In genomic region chr8:80501283-80501682, GRCm38 (mm10) we compare ENCODE assay signal across 19 mouse cellular contexts. TPM values are rescaled to one million over a fixed set of nuclear protein-coding genes. Genes with fewer than 3 reads are reported as not detected.
DNase-seq lines count a peak whose midpoint lies in the region; ATAC-seq and TF ChIP-seq lines count a peak whose summit lies in the region.
"Had no signal": no experiment of that assay in that cellular context is flagged by ENCODE, and none has a peak within 500 bp of the region (broad histone marks: within the 10 kb centered on the region; RNA-seq: fewer than 3 reads in every experiment).

No protein-coding gene starts in this region.

- H3K36me3 ChIP-seq in heart, embryonic 11.5 days (ENCODE audit: control insufficient read depth, insufficient read depth, low read length), result no peaks in the 10 kb centered on the region
- H3K36me3 ChIP-seq in heart, adult 2 months (ENCODE audit: control insufficient read depth, insufficient read depth, low read length), result no peaks in the 10 kb centered on the region
- H3K36me3 ChIP-seq in liver, embryonic 12.5 days, result peaks cover 94% of the 10 kb centered on the region
- H3K36me3 ChIP-seq in kidney, embryonic 16.5 days (ENCODE audit: insufficient read depth, low read length), result no peaks in the 10 kb centered on the region
- H3K36me3 ChIP-seq: embryonic facial prominence, embryonic 15.5 days; heart, embryonic 15.5 days; lung, embryonic 15.5 days; neural tube, embryonic 12.5 days had no signal

- TF ChIP-seq POLR2A in heart, adult 2 months (IDR thresholded peaks at IDR 0.05; ENCODE audit: insufficient read depth, low read depth, low read length), result no peak

- H3K79me2 ChIP-seq in heart, adult 2 months (replicated peaks; ENCODE audit: control insufficient read depth, insufficient read depth, low read length), result no peaks in the 10 kb centered on the region

- H3K4me3 ChIP-seq in heart, embryonic 11.5 days (ENCODE audit: low read depth, low read length), result no peak overlapping the region
- H3K4me3 ChIP-seq in heart, adult 2 months, result no peak overlapping the region
- peak overlapping the region; percentile 75 for H3K4me3 ChIP-seq in liver, embryonic 12.5 days
- H3K4me3 ChIP-seq in kidney, embryonic 16.5 days (ENCODE audit: low read length), result no peak overlapping the region
- H3K4me3 ChIP-seq: embryonic facial prominence, embryonic 15.5 days; heart, embryonic 15.5 days; lung, embryonic 15.5 days; neural tube, embryonic 12.5 days had no signal

- no peak for DNase-seq in heart, adult 2 months
- peak; percentile 69 for DNase-seq in c-Kit-positive CD71-positive TER-119-negative erythroid progenitor cells, embryonic 14.5 days (ENCODE audit: low read depth)
- DNase-seq in skeletal muscle tissue, adult 2 months (ENCODE audit: low read depth, low spot score), result peak; percentile 10
- no peak for DNase-seq in testis, postnatal 14 days (ENCODE audit: low spot score)
- no peak for DNase-seq in T-cell, adult 2 months (ENCODE audit: low spot score)
- DNase-seq: cerebellum, adult 8-10 months; forebrain, postnatal 0 days; gastrocnemius, postnatal 10 days; kidney, adult 11 months; kidney, postnatal 4 days had no signal

- H3K9ac ChIP-seq in heart, embryonic 11.5 days (ENCODE audit: low read depth, low read length), result no peak overlapping the region
- H3K9ac ChIP-seq in heart, adult 2 months (ENCODE audit: low read depth, low read length), result no peak overlapping the region
- H3K9ac ChIP-seq in liver, embryonic 12.5 days, result peak overlapping the region; percentile 77
- H3K9ac ChIP-seq in kidney, embryonic 16.5 days (replicated peaks; ENCODE audit: low read length), result no peak overlapping the region
- H3K9ac ChIP-seq: embryonic facial prominence, embryonic 15.5 days; forebrain, postnatal 0 days; heart, embryonic 15.5 days; lung, embryonic 15.5 days; neural tube, embryonic 12.5 days had no signal

- TF ChIP-seq CTCF in heart, adult 2 months (IDR thresholded peaks at IDR 0.05), result no peak

- H3K4me1 ChIP-seq in heart, embryonic 11.5 days (ENCODE audit: control insufficient read depth, insufficient read depth, low read length), result no peaks in the 10 kb centered on the region
- H3K4me1 ChIP-seq in heart, adult 2 months (ENCODE audit: control insufficient read depth, insufficient read depth, low read length), result no peaks in the 10 kb centered on the region
- peaks cover 70% of the 10 kb centered on the region for H3K4me1 ChIP-seq in liver, embryonic 12.5 days
- H3K4me1 ChIP-seq in kidney, embryonic 16.5 days (ENCODE audit: insufficient read depth, low read length), result no peaks in the 10 kb centered on the region
- H3K4me1 ChIP-seq: embryonic facial prominence, embryonic 15.5 days; heart, embryonic 15.5 days; lung, embryonic 15.5 days; neural tube, embryonic 12.5 days had no signal

- intact Hi-C loops in heart, adult 2 months (cut with DNase I), result no loop called here

- H3K27me3 ChIP-seq in heart, embryonic 11.5 days (ENCODE audit: control insufficient read depth, insufficient read depth, low read length), result no peaks in the 10 kb centered on the region
- no peaks in the 10 kb centered on the region for H3K27me3 ChIP-seq in heart, adult 2 months (ENCODE audit: control insufficient read depth, insufficient read depth, low read length)
- H3K27me3 ChIP-seq in liver, embryonic 12.5 days (replicated peaks), result no peaks in the 10 kb centered on the region
- H3K27me3 ChIP-seq in kidney, embryonic 16.5 days (ENCODE audit: insufficient read depth, low read length), result no peaks in the 10 kb centered on the region
- H3K27me3 ChIP-seq: CH12.LX; embryonic facial prominence, embryonic 15.5 days; heart, embryonic 15.5 days; lung, embryonic 15.5 days; neural tube, embryonic 12.5 days had no signal

- TF ChIP-seq EP300 in heart, adult 2 months (IDR thresholded peaks at IDR 0.05; ENCODE audit: insufficient read depth, low read depth, low read length), result no peak

- WGBS in heart, embryonic 11.5 days (ENCODE audit: insufficient replicate concordance), result 59% methylated on average over 6 of the region's 6 CpGs
- 69% methylated on average over 6 of the region's 6 CpGs for WGBS in heart, adult 2 months
- WGBS in liver, embryonic 12.5 days (ENCODE audit: insufficient replicate concordance), result 26% methylated on average over 6 of the region's 6 CpGs
- 66% methylated on average over 6 of the region's 6 CpGs for WGBS in kidney, embryonic 16.5 days

- ATAC-seq in heart, embryonic 11.5 days (replicated peaks; ENCODE audit: insufficient number of reproducible peaks, low FRiP score, low TSS enrichment), result peak; percentile 78
- peak; percentile 83 for ATAC-seq in liver, embryonic 12.5 days
- no peak for ATAC-seq in kidney, embryonic 16.5 days (ENCODE audit: low FRiP score, low TSS enrichment)
- ATAC-seq: forebrain, postnatal 0 days; Patski had no signal

- H3K27ac ChIP-seq in heart, embryonic 11.5 days (ENCODE audit: low read depth, low read length), result peak overlapping the region; percentile 43; the same call in 1 of the 2 replicates
- no peak overlapping the region for H3K27ac ChIP-seq in heart, adult 2 months
- peak overlapping the region; percentile 96 for H3K27ac ChIP-seq in liver, embryonic 12.5 days
- no peak overlapping the region for H3K27ac ChIP-seq in kidney, embryonic 16.5 days (ENCODE audit: low read length)
- H3K27ac ChIP-seq: embryonic facial prominence, embryonic 15.5 days; heart, embryonic 15.5 days; lung, embryonic 15.5 days; neural tube, embryonic 12.5 days had no signal

- H3K9me3 ChIP-seq in heart, embryonic 11.5 days (replicated peaks; ENCODE audit: control insufficient read depth, low read length), result no peaks in the 10 kb centered on the region
- no peaks in the 10 kb centered on the region for H3K9me3 ChIP-seq in liver, embryonic 12.5 days (replicated peaks)
- H3K9me3 ChIP-seq in kidney, embryonic 16.5 days (ENCODE audit: low read length), result no peaks in the 10 kb centered on the region
- H3K9me3 ChIP-seq: embryonic facial prominence, embryonic 15.5 days; heart, embryonic 15.5 days; lung, embryonic 15.5 days; neural tube, embryonic 12.5 days had no signal

- H3K4me2 ChIP-seq in heart, embryonic 11.5 days, result peak overlapping the region; percentile 38
- H3K4me2 ChIP-seq in liver, embryonic 12.5 days, result peak overlapping the region; percentile 71
- H3K4me2 ChIP-seq in kidney, embryonic 16.5 days (replicated peaks; ENCODE audit: low read depth, low read length), result no peak overlapping the region
- H3K4me2 ChIP-seq: embryonic facial prominence, embryonic 15.5 days; heart, embryonic 15.5 days; lung, embryonic 15.5 days; neural tube, embryonic 12.5 days had no signal

RNA-seq across cellular contexts. Expression of gene Gypa, which starts 7.7 kb away (rescaled TPM):
- polyA plus RNA-seq in heart, embryonic 11.5 days (2014; fragmentation: Nextera tagmentation; extraction: Ambion mirVana), result 51.9 and 61.0 TPM in 2 replicates
- total RNA-seq in heart, adult 2 months (2021), result 1 to 10 TPM in 1 of 2 experiments, not detected in 1; 1.8 TPM
- polyA plus RNA-seq in heart, adult 2 months (2012; rRNA removed), result 0.32 and 2.7 TPM in 2 replicates
- 495 and 540 TPM in 2 replicates for polyA plus RNA-seq in liver, embryonic 12.5 days (2016; fragmentation: Nextera tagmentation; extraction: Ambion mirVana)
- polyA plus RNA-seq in kidney, embryonic 16.5 days (2015; fragmentation: Nextera tagmentation; extraction: Ambion mirVana), result 4.9 and 5.7 TPM in 2 replicates
- total RNA-seq: CH12.LX; forebrain, postnatal 0 days had no signal
- polyA plus RNA-seq: Patski had no signal

Comparison
In these comparisons a context has a peak if more than half of its experiments do, and no peak if none do; other contexts are left out.
1. H3K27ac ChIP-seq: peak in heart, embryonic 11.5 days (single experiment) and liver, embryonic 12.5 days (single experiment); none in heart, adult 2 months (single experiment) and kidney, embryonic 16.5 days (single experiment).
2. DNase-seq: peak in c-Kit-positive CD71-positive TER-119-negative erythroid progenitor cells, embryonic 14.5 days (single experiment) and skeletal muscle tissue, adult 2 months (single experiment); none in heart, adult 2 months (0 of 2), testis, postnatal 14 days (single experiment) and T-cell, adult 2 months (single experiment).